ENCODE assay signal across 31 mouse cellular contexts in the genomic region with DNA sequence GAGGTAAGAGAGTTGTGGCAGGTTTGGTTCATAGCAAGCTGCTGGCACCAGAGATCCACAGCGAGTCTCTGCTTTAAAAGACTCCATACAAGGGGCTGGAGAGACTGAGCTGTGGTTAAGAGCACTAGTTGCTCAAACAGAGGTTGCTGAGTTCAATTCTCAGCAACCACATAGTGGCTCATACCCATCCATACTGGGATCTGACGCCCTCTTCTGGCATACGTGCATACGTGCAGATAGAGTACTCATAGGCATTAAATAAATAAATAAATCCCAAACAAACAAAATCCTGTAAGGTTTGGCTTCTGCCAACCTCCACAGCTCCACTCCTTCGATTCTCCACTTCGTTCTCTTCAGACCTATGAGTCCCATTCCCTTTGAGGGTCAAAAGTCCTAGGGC. TPM values are rescaled to one million over a fixed set of nuclear protein-coding genes. Genes with fewer than 3 reads are reported as not detected.
DNase-seq lines count a peak whose midpoint lies in the region; ATAC-seq and TF ChIP-seq lines count a peak whose summit lies in the region.
"Had no signal": no experiment of that assay in that cellular context is flagged by ENCODE, and none has a peak within 500 bp of the region (broad histone marks: within the 10 kb centered on the region; RNA-seq: fewer than 3 reads in every experiment).

No protein-coding gene starts in this region.

- 93% methylated on average over 6 of the region's 6 CpGs for WGBS in midbrain, postnatal 0 days
- 91% methylated on average over 6 of the region's 6 CpGs for WGBS in midbrain, embryonic 14.5 days

- H3K4me1 ChIP-seq in midbrain, postnatal 0 days (ENCODE audit: insufficient read depth, low read length), result no peaks in the 10 kb centered on the region
- H3K4me1 ChIP-seq in midbrain, embryonic 14.5 days (ENCODE audit: control insufficient read depth, insufficient read depth, low read length), result no peaks in the 10 kb centered on the region
- H3K4me1 ChIP-seq: intestine, embryonic 15.5 days had no signal

- H3K9me3 ChIP-seq in midbrain, postnatal 0 days (ENCODE audit: low read length), result no peaks in the 10 kb centered on the region
- H3K9me3 ChIP-seq in midbrain, embryonic 14.5 days (ENCODE audit: control insufficient read depth, low read length), result no peaks in the 10 kb centered on the region
- H3K9me3 ChIP-seq: forebrain, embryonic 10.5 days; forebrain, embryonic 13.5 days had no signal

- intact Hi-C loops in left cerebral cortex, postnatal 10 days (cut with DNase I), result no loop called here

- DNase-seq in midbrain, postnatal 0 days (ENCODE audit: low spot score), result no peak
- no peak for DNase-seq in midbrain, embryonic 14.5 days
- DNase-seq in ES-CJ7 (ENCODE audit: low read depth, low spot score), result peak; percentile 46
- peak; percentile 58 for DNase-seq in ZHBTc4 (ENCODE audit: low read depth, low spot score)
- DNase-seq in testis, postnatal 10 days (ENCODE audit: low spot score), result no peak
- DNase-seq in cerebellum, postnatal 4 days (ENCODE audit: low spot score in 2 of 2), result no peak
- DNase-seq in left cerebral cortex, postnatal 10 days (ENCODE audit: extremely low spot score in 1 of 2, low spot score in 2 of 2), result no peak
- DNase-seq: adrenal gland, adult 2 months; adrenal gland, postnatal 14 days; cerebellum, adult 11 months; cerebellum, adult 2 months; cerebellum, adult 9-11 months; cerebellum, postnatal 36 days; gastrocnemius, postnatal 10 days; gastrocnemius, postnatal 36 days; heart, adult 2 months; heart, postnatal 14 days; heart, postnatal 4 days had no signal

- no peaks in the 10 kb centered on the region; the same call in 1 of the 2 replicates for H3K27me3 ChIP-seq in midbrain, postnatal 0 days (ENCODE audit: insufficient read depth, low read length)
- H3K27me3 ChIP-seq in midbrain, embryonic 14.5 days (ENCODE audit: control insufficient read depth, insufficient read depth, low read length), result no peaks in the 10 kb centered on the region
- H3K27me3 ChIP-seq: forebrain, embryonic 13.5 days; hindbrain, embryonic 12.5 days; hindbrain, embryonic 15.5 days; intestine, embryonic 15.5 days had no signal

- H3K27ac ChIP-seq in midbrain, postnatal 0 days (ENCODE audit: low read depth, low read length), result no peak overlapping the region
- no peak overlapping the region for H3K27ac ChIP-seq in midbrain, embryonic 14.5 days (replicated peaks; ENCODE audit: low read depth, low read length)
- H3K27ac ChIP-seq: forebrain, embryonic 10.5 days; forebrain, embryonic 13.5 days; heart, adult 2 months; heart, embryonic 10.5 days; heart, embryonic 13.5 days; hindbrain, embryonic 12.5 days; intestine, embryonic 15.5 days had no signal

- TF ChIP-seq CTCF in midbrain, postnatal 0 days (IDR thresholded peaks at IDR 0.05), result peak; percentile 12; the same call in 1 of the 2 replicates

- H3K4me2 ChIP-seq in midbrain, postnatal 0 days (ENCODE audit: low read depth, low read length, poor library complexity, severe bottlenecking), result no peak overlapping the region
- H3K4me2 ChIP-seq in midbrain, embryonic 14.5 days (ENCODE audit: low read length), result no peak overlapping the region
- H3K4me2 ChIP-seq: intestine, embryonic 15.5 days had no signal

- no peak for ATAC-seq in midbrain, postnatal 0 days (ENCODE audit: low FRiP score)
- no peak for ATAC-seq in midbrain, embryonic 14.5 days (ENCODE audit: low FRiP score, low TSS enrichment)
- ATAC-seq: intestine, embryonic 15.5 days had no signal

- H3K4me3 ChIP-seq in midbrain, postnatal 0 days (ENCODE audit: low read depth, low read length), result no peak overlapping the region
- H3K4me3 ChIP-seq in midbrain, embryonic 14.5 days (replicated peaks; ENCODE audit: low read depth, low read length), result no peak overlapping the region
- H3K4me3 ChIP-seq: heart, adult 2 months; heart, embryonic 10.5 days; heart, embryonic 13.5 days; hindbrain, embryonic 12.5 days; intestine, embryonic 15.5 days had no signal

- no peaks in the 10 kb centered on the region for H3K36me3 ChIP-seq in midbrain, postnatal 0 days (ENCODE audit: insufficient read depth, low read length)
- H3K36me3 ChIP-seq in midbrain, embryonic 14.5 days (ENCODE audit: control insufficient read depth, insufficient read depth, low read length), result no peaks in the 10 kb centered on the region
- H3K36me3 ChIP-seq: forebrain, embryonic 10.5 days; heart, embryonic 10.5 days; heart, embryonic 13.5 days; hindbrain, embryonic 12.5 days; hindbrain, embryonic 15.5 days; intestine, embryonic 15.5 days had no signal

- H3K9ac ChIP-seq in midbrain, postnatal 0 days (replicated peaks; ENCODE audit: low read length, poor library complexity, severe bottlenecking), result no peak overlapping the region
- no peak overlapping the region for H3K9ac ChIP-seq in midbrain, embryonic 14.5 days (replicated peaks; ENCODE audit: low read length)
- H3K9ac ChIP-seq: forebrain, embryonic 13.5 days; heart, embryonic 13.5 days; hindbrain, embryonic 12.5 days; hindbrain, embryonic 15.5 days; intestine, embryonic 15.5 days had no signal

RNA-seq across cellular contexts. Expression of a gene that starts 4.0 kb away (rescaled TPM):
- total RNA-seq in midbrain, postnatal 0 days (2014; rRNA removed), result 0.60 and 2.3 TPM in 2 replicates
- polyA plus RNA-seq in midbrain, postnatal 0 days (2015; fragmentation: Nextera tagmentation; extraction: Ambion mirVana), result 0.47 and 0.66 TPM in 2 replicates
- polyA plus RNA-seq in midbrain, embryonic 14.5 days (2014; fragmentation: Nextera tagmentation; extraction: Ambion mirVana), result 0.43 and 0.49 TPM in 2 replicates
- total RNA-seq in left cerebral cortex, postnatal 10 days (2021), result under 1 TPM; 0.47 to 0.66 TPM
- total RNA-seq: gastrocnemius, adult 18-20 months; gastrocnemius, postnatal 10 days; gastrocnemius, postnatal 36 days; granulocyte monocyte progenitor cell, adult 5-6 weeks; heart, adult 2 months; heart, postnatal 14 days; heart, postnatal 4 days had no signal
- polyA plus RNA-seq: embryonic facial prominence, embryonic 11.5 days; forebrain, embryonic 10.5 days; forebrain, embryonic 13.5 days; heart, embryonic 13.5 days; heart, embryonic 16.5 days had no signal

RNA-seq across cellular contexts. Expression of a gene that starts 25.9 kb away (rescaled TPM):
- total RNA-seq in midbrain, postnatal 0 days (2014; rRNA removed), result 23.5 and 28.7 TPM in 2 replicates
- polyA plus RNA-seq in midbrain, postnatal 0 days (2015; fragmentation: Nextera tagmentation; extraction: Ambion mirVana), result 20.0 and 23.1 TPM in 2 replicates
- 15.2 and 17.4 TPM in 2 replicates for polyA plus RNA-seq in midbrain, embryonic 14.5 days (2014; fragmentation: Nextera tagmentation; extraction: Ambion mirVana)
- 10 to 100 TPM; 15.6 to 22.2 TPM for total RNA-seq in left cerebral cortex, postnatal 10 days (2021)

RNA-seq across cellular contexts. Expression of a gene that starts 36.8 kb away (rescaled TPM):
- not detected in 2 replicates for total RNA-seq in midbrain, postnatal 0 days (2014; rRNA removed)
- polyA plus RNA-seq in midbrain, postnatal 0 days (2015; fragmentation: Nextera tagmentation; extraction: Ambion mirVana), result not detected in 2 replicates
- not detected in 2 replicates for polyA plus RNA-seq in midbrain, embryonic 14.5 days (2014; fragmentation: Nextera tagmentation; extraction: Ambion mirVana)
- not detected for total RNA-seq in left cerebral cortex, postnatal 10 days (2021)
- total RNA-seq: adrenal gland, adult 2 months; adrenal gland, postnatal 14 days; gastrocnemius, adult 18-20 months; gastrocnemius, postnatal 10 days; gastrocnemius, postnatal 36 days; granulocyte monocyte progenitor cell, adult 5-6 weeks; heart, adult 2 months; heart, postnatal 14 days; heart, postnatal 4 days had no signal
- polyA plus RNA-seq: adrenal gland, adult 2 months; cerebellum, adult 2 months; embryonic facial prominence, embryonic 11.5 days; embryonic facial prominence, embryonic 14.5 days; forebrain, embryonic 10.5 days; forebrain, embryonic 13.5 days; forebrain, embryonic 16.5 days; heart, adult 2 months; heart, embryonic 10.5 days; heart, embryonic 13.5 days; heart, embryonic 16.5 days; hindbrain, embryonic 12.5 days; hindbrain, embryonic 15.5 days; intestine, embryonic 15.5 days had no signal

RNA-seq across cellular contexts. Expression of a gene that starts 58.2 kb away (rescaled TPM):
- total RNA-seq in midbrain, postnatal 0 days (2014; rRNA removed), result 33.1 and 38.7 TPM in 2 replicates
- polyA plus RNA-seq in midbrain, postnatal 0 days (2015; fragmentation: Nextera tagmentation; extraction: Ambion mirVana), result 27.2 and 33.2 TPM in 2 replicates
- 29.9 and 38.8 TPM in 2 replicates for polyA plus RNA-seq in midbrain, embryonic 14.5 days (2014; fragmentation: Nextera tagmentation; extraction: Ambion mirVana)
- 10 to 100 TPM; 20.5 to 25.3 TPM for total RNA-seq in left cerebral cortex, postnatal 10 days (2021)

Comparison
In these comparisons a context has a peak if more than half of its experiments do, and no peak if none do; other contexts are left out.
1. DNase-seq: peak in ES-CJ7 (single experiment) and ZHBTc4 (single experiment); none in midbrain, postnatal 0 days (single experiment), midbrain, embryonic 14.5 days (single experiment), testis, postnatal 10 days (single experiment), cerebellum, postnatal 4 days (0 of 2) and left cerebral cortex, postnatal 10 days (0 of 2).